Mouse (Mus musculus): ENCODE measurements around the gene Gif.

The Gif gene

GRCm38 (mm10) chr19:11800531-11801315, 53.4 kb downstream of the Gif start:
- no peak for DNase-seq

DNA sequence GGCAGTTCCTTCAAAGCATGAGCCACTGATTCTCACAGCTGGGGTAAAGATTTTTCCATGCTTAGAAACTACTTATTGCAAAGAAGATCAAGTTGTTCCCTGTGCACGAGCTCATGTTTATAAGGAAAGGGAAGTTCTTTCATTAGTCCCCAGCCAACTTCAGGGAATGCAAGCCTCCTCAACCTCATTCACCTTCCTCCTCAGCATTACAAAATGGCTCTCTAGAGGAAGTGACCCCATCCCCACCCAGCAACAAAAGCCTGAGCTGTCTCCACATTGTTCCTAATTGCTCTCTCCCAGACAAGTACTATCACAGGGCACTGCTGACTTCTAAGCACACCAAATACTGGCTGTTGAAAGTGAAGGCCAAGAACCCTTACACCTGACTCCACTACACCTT, 57.1 kb downstream of the Gif start:
- DNase-seq, result no peak

DNA sequence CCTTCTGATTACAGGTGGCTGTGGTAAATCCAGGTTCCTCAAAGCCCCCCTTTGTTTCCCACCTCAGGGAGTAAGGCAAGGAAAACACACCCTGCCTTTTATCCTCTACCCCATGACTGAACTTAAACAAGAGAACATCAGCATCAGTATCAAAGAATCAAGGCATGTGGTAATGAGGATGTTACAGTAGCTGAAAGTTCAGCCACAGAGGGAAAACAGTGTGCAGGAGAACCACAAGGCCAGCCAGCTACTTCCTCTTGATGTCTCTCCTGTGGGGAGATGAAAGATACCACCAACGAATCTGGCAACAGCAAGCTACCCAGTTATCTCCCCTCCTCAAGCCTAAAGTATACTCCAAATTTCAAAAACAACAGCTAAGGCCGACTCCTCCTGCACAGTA, 59.9 kb downstream of the Gif start:
- DNase-seq, result no peak

GRCm38 (mm10) chr19:11807822-11808221, 60.5 kb downstream of the Gif start:
- DNase-seq, result no peak

- DNase-seq, result no peak
These were observed 61.1 kb downstream of the Gif start for GRCm38 (mm10) chr19:11808452-11808851.

DNA sequence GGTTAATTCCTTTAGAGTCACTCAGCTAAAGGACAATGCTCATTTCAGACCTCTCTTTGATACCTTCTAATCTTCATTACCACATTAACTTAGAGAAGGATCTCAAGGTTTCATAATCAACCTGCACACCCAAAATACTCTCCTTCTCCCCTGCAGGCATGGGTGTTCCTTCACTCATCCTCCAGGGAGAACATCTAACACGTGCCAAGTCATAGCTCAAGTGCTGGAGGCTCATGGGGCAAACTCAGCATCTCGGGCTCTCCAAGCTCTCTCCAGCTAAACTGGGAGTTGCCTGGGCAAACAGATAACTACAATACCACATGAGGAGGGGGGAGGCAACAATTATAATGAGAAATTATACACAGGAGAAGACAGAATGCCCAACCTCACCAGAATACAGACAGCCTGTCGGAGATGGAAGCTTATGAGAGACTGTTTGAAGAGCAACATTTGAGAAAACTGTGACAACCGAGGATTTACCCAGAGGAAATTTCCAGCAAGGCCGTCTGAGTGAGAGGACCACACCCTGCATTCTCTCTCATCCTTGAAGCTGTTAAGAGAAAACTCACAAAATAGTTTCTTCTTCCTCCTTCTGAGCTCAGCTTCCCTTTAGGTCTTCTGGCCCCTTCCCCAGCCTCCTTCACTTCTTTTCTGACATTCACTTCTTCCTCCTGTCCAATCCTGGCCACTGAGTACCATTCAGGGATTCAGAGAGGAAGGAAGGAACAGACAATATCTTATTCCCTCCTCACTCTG, 62.8 kb downstream of the Gif start:
- no peak for DNase-seq

- DNase-seq, result no peak
These were observed 63.5 kb downstream of the Gif start for GRCm38 (mm10) chr19:11810856-11811255.

DNA sequence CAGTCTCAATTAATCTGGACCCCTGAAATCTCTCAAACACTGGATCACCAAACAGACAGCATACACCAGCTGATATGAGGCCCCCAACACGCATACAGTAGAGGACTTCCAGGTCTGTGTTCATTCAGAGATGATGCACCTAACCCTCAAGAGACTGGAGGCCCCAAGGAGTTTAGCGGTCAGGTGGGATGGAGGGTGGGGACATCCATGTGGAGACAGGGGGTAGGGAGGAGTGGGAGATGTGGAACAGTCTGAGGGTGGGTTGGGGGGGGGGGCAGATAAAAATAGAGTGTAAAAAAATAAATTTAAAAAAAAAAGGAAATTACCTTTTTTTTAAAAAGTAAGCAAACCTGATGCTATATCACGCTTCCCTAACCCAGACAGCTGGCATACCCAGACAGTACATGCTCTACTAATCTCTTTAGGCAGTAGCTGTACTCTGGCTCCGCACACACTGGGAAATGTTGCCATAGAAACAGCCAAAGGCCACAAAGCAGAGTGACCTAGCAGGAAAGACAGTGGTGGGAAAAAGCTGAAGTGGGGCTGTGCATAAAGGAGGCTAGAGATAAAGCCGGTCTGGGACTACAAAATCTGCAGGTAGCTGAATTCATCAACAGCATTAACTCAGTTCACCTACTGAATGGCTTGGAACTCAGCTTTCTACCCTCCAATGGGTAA, 64.5 kb downstream of the Gif start:
- DNase-seq, result no peak

All from cerebellum, adult 18-20 months (tissue).